ENCODE assay signal across 10 mouse cellular contexts in genomic region chr5:27793923-27794322, GRCm38 (mm10). TPM values are rescaled to one million over a fixed set of nuclear protein-coding genes. Genes with fewer than 3 reads are reported as not detected.
A peak's percentile ranks its signal among the peaks of the same experiment; 100 is the strongest.
DNase-seq lines count a peak whose midpoint lies in the region; ATAC-seq and TF ChIP-seq lines count a peak whose summit lies in the region.
"Had no signal": no experiment of that assay in that cellular context is flagged by ENCODE, and none has a peak within 500 bp of the region (broad histone marks: within the 10 kb centered on the region; RNA-seq: fewer than 3 reads in every experiment).

No protein-coding gene starts in this region.

- H3K4me2 ChIP-seq in hindbrain, embryonic 14.5 days (replicated peaks) = no peak overlapping the region
- no peak overlapping the region for H3K4me2 ChIP-seq in hindbrain, embryonic 13.5 days
- H3K4me2 ChIP-seq in stomach, postnatal 0 days (replicated peaks; ENCODE audit: low read depth) = no peak overlapping the region
- H3K4me2 ChIP-seq: embryonic facial prominence, embryonic 12.5 days had no signal

- peaks cover 11% of the 10 kb centered on the region for H3K4me1 ChIP-seq in hindbrain, embryonic 14.5 days (replicated peaks; ENCODE audit: control insufficient read depth, insufficient read depth, low read length)
- peaks cover 25% of the 10 kb centered on the region for H3K4me1 ChIP-seq in hindbrain, embryonic 13.5 days (replicated peaks)
- peaks cover 4% of the 10 kb centered on the region; the same call in 1 of the 2 replicates for H3K4me1 ChIP-seq in stomach, postnatal 0 days (replicated peaks; ENCODE audit: control insufficient read depth, insufficient read depth)

- no peaks in the 10 kb centered on the region for H3K36me3 ChIP-seq in hindbrain, embryonic 14.5 days (replicated peaks; ENCODE audit: control insufficient read depth, insufficient read depth)
- no peaks in the 10 kb centered on the region for H3K36me3 ChIP-seq in hindbrain, embryonic 13.5 days
- H3K36me3 ChIP-seq in stomach, postnatal 0 days (ENCODE audit: control insufficient read depth, insufficient read depth, low read length) = no peaks in the 10 kb centered on the region

- TF ChIP-seq EP300 in stomach, postnatal 0 days (optimal IDR thresholded peaks at IDR 0.05) = no peak

- no peak for ATAC-seq in hindbrain, embryonic 14.5 days (ENCODE audit: low FRiP score)
- ATAC-seq in hindbrain, embryonic 13.5 days (ENCODE audit: low FRiP score) = no peak
- ATAC-seq in stomach, postnatal 0 days (ENCODE audit: low FRiP score, low TSS enrichment) = no peak

- H3K4me3 ChIP-seq in hindbrain, embryonic 14.5 days (replicated peaks; ENCODE audit: low read length) = no peak overlapping the region
- H3K4me3 ChIP-seq in hindbrain, embryonic 13.5 days = no peak overlapping the region
- H3K4me3 ChIP-seq in stomach, postnatal 0 days (ENCODE audit: low read depth, low read length) = no peak overlapping the region
- H3K4me3 ChIP-seq: embryonic facial prominence, embryonic 12.5 days; myocyte had no signal

- peak; percentile 75 for DNase-seq in hindbrain, embryonic 14.5 days (ENCODE audit: low spot score)
- peak; percentile 92 for DNase-seq in ZHBTc4 (ENCODE audit: low read depth, low spot score)
- peak; percentile 56 to 75 for DNase-seq in cerebellum, postnatal 4 days (ENCODE audit: low spot score in 2 of 2)
- peak; percentile 63 for DNase-seq in heart, adult 8-10 months (ENCODE audit: low spot score)
- peak; percentile 45 to 53 for DNase-seq in layer of hippocampus, postnatal 36 days
- peak; percentile 68 for DNase-seq in mesoderm, embryonic 11.5 days (ENCODE audit: low read depth, low spot score)
- peak; percentile 71 for DNase-seq in stomach, postnatal 0 days (ENCODE audit: low spot score)

- 10% methylated on average over 1 of the region's 1 CpGs for WGBS in hindbrain, embryonic 14.5 days
- 24% methylated on average over 1 of the region's 1 CpGs for WGBS in hindbrain, embryonic 13.5 days
- 13% methylated on average over 1 of the region's 1 CpGs for WGBS in stomach, postnatal 0 days

- H3K9ac ChIP-seq in hindbrain, embryonic 14.5 days = no peak overlapping the region
- no peak overlapping the region for H3K9ac ChIP-seq in hindbrain, embryonic 13.5 days
- no peak overlapping the region for H3K9ac ChIP-seq in stomach, postnatal 0 days (ENCODE audit: low read length)
- H3K9ac ChIP-seq: embryonic facial prominence, embryonic 12.5 days had no signal

- peak; percentile 85 for TF ChIP-seq CTCF in stomach, postnatal 0 days (IDR thresholded peaks at IDR 0.05; ENCODE audit: low read depth)

- H3K27me3 ChIP-seq in hindbrain, embryonic 14.5 days (ENCODE audit: control insufficient read depth, insufficient read depth, low read length) = no peaks in the 10 kb centered on the region
- no peaks in the 10 kb centered on the region for H3K27me3 ChIP-seq in hindbrain, embryonic 13.5 days
- H3K27me3 ChIP-seq in stomach, postnatal 0 days (ENCODE audit: control insufficient read depth, insufficient read depth, low read length) = no peaks in the 10 kb centered on the region
- H3K27me3 ChIP-seq: embryonic facial prominence, embryonic 12.5 days had no signal

- H3K27ac ChIP-seq in hindbrain, embryonic 14.5 days = no peak overlapping the region
- no peak overlapping the region for H3K27ac ChIP-seq in hindbrain, embryonic 13.5 days
- no peak overlapping the region for H3K27ac ChIP-seq in stomach, postnatal 0 days (replicated peaks)
- H3K27ac ChIP-seq: embryonic facial prominence, embryonic 12.5 days had no signal

- H3K9me3 ChIP-seq in hindbrain, embryonic 14.5 days (ENCODE audit: control insufficient read depth, low read length) = no peaks in the 10 kb centered on the region
- H3K9me3 ChIP-seq in hindbrain, embryonic 13.5 days = no peaks in the 10 kb centered on the region
- no peaks in the 10 kb centered on the region for H3K9me3 ChIP-seq in stomach, postnatal 0 days (ENCODE audit: control insufficient read depth, low read length)
- H3K9me3 ChIP-seq: embryonic facial prominence, embryonic 12.5 days had no signal

RNA-seq across cellular contexts. Expression of gene Paxip1, which starts 2.4 kb away (rescaled TPM):
- 29.5 and 35.1 TPM in 2 replicates for polyA plus RNA-seq in hindbrain, embryonic 14.5 days (2014; fragmentation: Nextera tagmentation; extraction: Ambion mirVana)
- polyA plus RNA-seq in hindbrain, embryonic 13.5 days (2015; fragmentation: Nextera tagmentation; extraction: Ambion mirVana) = 25.7 and 26.2 TPM in 2 replicates
- total RNA-seq in heart, adult 8-10 months (2022) = 10 to 100 TPM; 14.7 to 19.6 (median 17.5) TPM
- 10 to 100 TPM; 54.2 to 55.1 TPM for total RNA-seq in layer of hippocampus, postnatal 36 days (2021)
- 7.9 and 9.3 TPM in 2 replicates for polyA plus RNA-seq in stomach, postnatal 0 days (2015; fragmentation: Nextera tagmentation; extraction: Ambion mirVana)

RNA-seq across cellular contexts. Expression of gene Htr5a, which starts 48.0 kb away (rescaled TPM):
- polyA plus RNA-seq in hindbrain, embryonic 14.5 days (2014; fragmentation: Nextera tagmentation; extraction: Ambion mirVana) = 1.7 and 1.8 TPM in 2 replicates
- 0.62 and 0.83 TPM in 2 replicates for polyA plus RNA-seq in hindbrain, embryonic 13.5 days (2015; fragmentation: Nextera tagmentation; extraction: Ambion mirVana)
- not detected for total RNA-seq in heart, adult 8-10 months (2022)
- 1 to 10 TPM; 7.2 to 7.9 TPM for total RNA-seq in layer of hippocampus, postnatal 36 days (2021)
- not detected in 2 replicates for polyA plus RNA-seq in stomach, postnatal 0 days (2015; fragmentation: Nextera tagmentation; extraction: Ambion mirVana)
- polyA plus RNA-seq: myocyte had no signal
